Mouse (Mus musculus): ENCODE data around the gene Capn2.

DNA sequence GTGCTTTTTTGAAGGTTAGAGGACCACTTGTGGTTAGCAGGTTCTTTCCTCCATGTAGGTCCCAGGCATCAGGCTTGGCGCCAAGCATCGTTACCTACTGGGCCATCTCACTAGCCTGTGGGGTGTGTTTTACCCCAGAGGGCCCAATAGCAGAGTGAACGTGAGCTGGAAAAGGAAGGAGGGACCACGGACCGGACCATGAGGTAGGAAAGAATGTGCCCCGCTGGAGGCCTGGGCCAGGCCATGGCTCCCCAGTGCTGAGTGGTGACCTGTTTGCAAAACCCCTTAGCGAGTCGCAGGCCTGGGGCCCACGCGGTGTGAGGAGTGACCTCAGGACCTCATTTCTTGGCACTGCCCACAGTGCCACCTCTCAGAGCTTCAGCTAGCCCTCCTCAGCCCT lies 28.9 kb downstream of the Capn2 start:
- no peak for TF ChIP-seq CTCF (IDR thresholded peaks at IDR 0.05; ENCODE audit: control insufficient read depth, insufficient read depth, low read length)
- TF ChIP-seq POLR2A (IDR thresholded peaks at IDR 0.05; ENCODE audit: borderline replicate concordance, control insufficient read depth, low read depth, low read length), result no peak

All from bone marrow, adult 2 months (tissue).